Mouse (Mus musculus): ENCODE results near the gene Ubl4b. TPM values are rescaled to one million over a fixed set of nuclear protein-coding genes. Genes with fewer than 3 reads are reported as not detected.

Gene Ubl4b
- polyA plus RNA-seq, 1 experiment from 2014 or later: not detected

- Histone ChIP-seq H3K27ac (replicated peaks) (no peak overlapping the region), H3K36me3 (no peaks in the 10 kb centered on the region), H3K4me2 (no peak overlapping the region), H3K27me3 (replicated peaks) (peaks cover 98% of the 10 kb centered on the region), H3K4me1 (peaks cover 22% of the 10 kb centered on the region), H3K9ac (no peak overlapping the region), H3K4me3 (no peak overlapping the region), H3K9me3 (no peaks in the 10 kb centered on the region)
- no peak for ATAC-seq (ENCODE audit: extremely low read depth, insufficient number of reproducible peaks, low FRiP score, low TSS enrichment)
- 18% methylated on average over 1 of the region's 1 CpGs for WGBS
These were observed 29.0 kb upstream of the Ubl4b start for GRCm38 (mm10) chr3:107583893-107584292.

- 1% methylated on average over 65 of the region's 65 CpGs for WGBS
These were observed 28.2 kb upstream of the Ubl4b start for GRCm38 (mm10) chr3:107582875-107583767.

DNA sequence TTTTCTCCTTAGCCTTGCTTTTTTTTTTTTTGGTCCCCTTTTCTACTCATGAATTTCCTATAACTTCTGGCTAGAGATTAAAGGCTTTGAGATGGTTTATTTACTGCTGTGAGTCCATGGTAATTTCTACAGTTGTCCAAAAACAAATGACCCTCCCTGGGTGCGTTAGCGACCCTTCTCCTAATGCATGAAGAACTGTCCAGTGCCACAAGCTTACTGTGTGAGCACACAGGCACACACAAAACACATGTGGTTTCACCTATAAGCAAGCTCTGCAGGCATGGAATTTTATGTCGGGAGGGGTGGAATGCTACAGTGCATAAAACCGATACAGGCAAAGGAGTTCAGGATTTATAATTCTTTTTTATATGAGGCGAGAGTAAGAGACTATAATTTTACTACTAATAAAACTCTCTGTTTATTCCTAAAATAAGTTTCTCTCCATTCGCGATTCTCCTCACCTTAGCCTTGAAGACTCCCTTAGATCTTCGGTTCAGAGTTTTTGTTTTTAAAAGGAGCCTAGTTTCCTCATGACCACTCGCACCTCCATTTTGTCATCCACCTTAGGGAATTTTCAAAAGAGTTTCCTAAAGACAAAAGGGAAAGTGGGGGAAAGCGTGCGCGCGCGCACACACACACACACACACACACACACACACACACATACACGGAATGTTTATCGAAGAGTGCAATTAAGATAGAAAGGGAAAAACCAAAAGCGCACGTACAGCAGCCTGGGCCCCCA, 27.4 kb upstream of the Ubl4b start:
- peaks cover 29% of the 10 kb centered on the region for H3K4me1 ChIP-seq
- peak overlapping the region; percentile 79 for H3K4me2 ChIP-seq
- WGBS: 3% methylated on average over 18 of the region's 18 CpGs
- H3K36me3 ChIP-seq: no peaks in the 10 kb centered on the region
- H3K4me3 ChIP-seq: peak overlapping the region; percentile 50
- no peak for ATAC-seq (ENCODE audit: extremely low read depth, insufficient number of reproducible peaks, low FRiP score, low TSS enrichment)
- H3K9ac ChIP-seq: peak overlapping the region; percentile 67
- H3K27me3 ChIP-seq (replicated peaks): peaks cover 89% of the 10 kb centered on the region
- no peaks in the 10 kb centered on the region for H3K9me3 ChIP-seq
- H3K27ac ChIP-seq (replicated peaks): no peak overlapping the region

More at GRCm38 (mm10) chr3:107582875-107583767, 28.2 kb upstream of the Ubl4b start:
- H3K4me3 ChIP-seq: peak overlapping the region; percentile 50
- H3K27ac ChIP-seq (replicated peaks): no peak overlapping the region
- H3K9ac ChIP-seq: peak overlapping the region; percentile 67
- H3K9me3 ChIP-seq: no peaks in the 10 kb centered on the region
- ATAC-seq (ENCODE audit: extremely low read depth, insufficient number of reproducible peaks, low FRiP score, low TSS enrichment): no peak
- H3K27me3 ChIP-seq (replicated peaks): peaks cover 97% of the 10 kb centered on the region
- H3K36me3 ChIP-seq: no peaks in the 10 kb centered on the region
- H3K4me2 ChIP-seq: peak overlapping the region; percentile 79
- peaks cover 22% of the 10 kb centered on the region for H3K4me1 ChIP-seq

DNA sequence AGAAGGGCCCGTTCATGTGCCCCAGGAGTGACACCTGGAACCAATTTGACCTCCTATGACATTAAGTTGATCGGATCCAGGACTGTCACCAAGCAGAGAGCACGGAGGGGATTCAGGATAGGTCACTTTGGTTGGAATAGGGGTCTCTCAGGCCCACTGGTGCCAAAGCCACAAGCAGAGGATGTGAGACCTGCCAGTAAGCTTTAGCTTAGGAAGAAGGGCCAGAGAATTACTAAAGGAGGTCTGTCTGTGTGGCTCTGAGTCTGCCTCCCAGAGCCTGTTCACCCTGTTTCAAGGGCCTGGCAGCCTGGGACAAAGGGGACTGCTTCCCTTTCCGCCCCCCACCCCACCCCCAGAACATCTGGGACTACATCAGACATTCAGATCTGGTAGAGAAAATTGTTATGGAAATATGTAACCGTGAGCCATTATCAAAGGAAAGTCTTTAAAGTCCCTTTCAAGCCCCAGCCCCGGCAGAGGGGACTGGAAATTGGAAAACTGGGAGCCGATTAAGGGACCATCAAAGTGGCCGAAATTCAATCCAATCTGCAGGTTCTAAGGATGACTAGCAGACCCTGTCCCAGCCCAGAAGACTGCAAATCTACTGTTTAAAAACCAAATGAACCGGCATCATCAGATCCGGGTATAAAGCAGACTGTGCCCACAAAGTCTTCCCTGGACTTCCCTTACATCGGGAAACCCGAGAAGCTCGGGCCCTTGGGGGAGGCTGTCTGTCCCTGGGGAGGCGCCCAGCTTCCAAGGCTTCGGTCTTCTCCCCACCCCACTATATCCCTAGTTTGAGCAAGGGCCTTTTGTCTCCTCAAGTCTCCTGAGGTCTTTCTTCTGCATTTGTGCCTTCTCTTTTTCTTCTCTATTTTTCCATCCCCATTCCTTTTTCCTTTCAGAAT, 26.5 kb upstream of the Ubl4b start:
- ATAC-seq (ENCODE audit: extremely low read depth, insufficient number of reproducible peaks, low FRiP score, low TSS enrichment): no peak
- H3K27me3 ChIP-seq (replicated peaks): peaks cover 79% of the 10 kb centered on the region
- WGBS: 14% methylated on average over 15 of the region's 15 CpGs
- H3K4me1 ChIP-seq: peaks cover 20% of the 10 kb centered on the region
- H3K9ac ChIP-seq: no peak overlapping the region
- no peak overlapping the region for H3K4me3 ChIP-seq
- H3K27ac ChIP-seq (replicated peaks): no peak overlapping the region
- no peaks in the 10 kb centered on the region for H3K36me3 ChIP-seq
- no peak overlapping the region for H3K4me2 ChIP-seq
- H3K9me3 ChIP-seq: no peaks in the 10 kb centered on the region

DNA sequence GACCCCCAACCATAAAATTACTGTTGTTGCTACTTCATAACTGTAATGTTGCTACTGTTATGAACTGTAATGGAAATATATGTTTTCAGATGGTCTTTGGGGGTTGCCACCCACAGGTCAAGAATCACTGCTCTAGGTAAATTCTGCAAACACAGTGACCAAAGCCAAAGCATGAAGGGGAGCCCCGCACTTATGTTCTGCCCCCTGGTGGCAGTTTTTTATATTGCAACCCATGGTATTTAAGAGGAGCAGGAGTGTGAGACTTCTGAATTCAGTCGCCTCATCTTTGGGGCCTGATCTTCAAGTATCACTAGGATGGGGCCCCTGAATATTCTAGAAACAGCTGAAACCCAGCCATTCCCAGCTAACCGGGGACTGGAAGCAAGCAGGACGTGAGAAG, 24.6 kb upstream of the Ubl4b start:
- H3K9ac ChIP-seq: no peak overlapping the region
- no peaks in the 10 kb centered on the region for H3K36me3 ChIP-seq
- 10% methylated on average over 4 of the region's 4 CpGs for WGBS

GRCm38 (mm10) chr3:107577810-107578390, 23.0 kb upstream of the Ubl4b start:
- ATAC-seq (ENCODE audit: extremely low read depth, insufficient number of reproducible peaks, low FRiP score, low TSS enrichment): no peak
- WGBS: 30% methylated on average over 3 of the region's 3 CpGs
- Histone ChIP-seq H3K9me3 (no peaks in the 10 kb centered on the region), H3K9ac (no peak overlapping the region), H3K36me3 (no peaks in the 10 kb centered on the region), H3K4me3 (no peak overlapping the region), H3K27me3 (replicated peaks) (peaks cover 47% of the 10 kb centered on the region), H3K4me2 (no peak overlapping the region), H3K27ac (replicated peaks) (no peak overlapping the region), H3K4me1 (peaks cover 12% of the 10 kb centered on the region)

More for the DNA sequence above, 24.6 kb upstream of the Ubl4b start:
- no peak overlapping the region for H3K27ac ChIP-seq (replicated peaks)
- no peak overlapping the region for H3K4me3 ChIP-seq
- no peak overlapping the region for H3K4me2 ChIP-seq
- H3K9me3 ChIP-seq: no peaks in the 10 kb centered on the region
- no peak for ATAC-seq (ENCODE audit: extremely low read depth, insufficient number of reproducible peaks, low FRiP score, low TSS enrichment)
- H3K27me3 ChIP-seq (replicated peaks): peaks cover 60% of the 10 kb centered on the region
- peaks cover 18% of the 10 kb centered on the region for H3K4me1 ChIP-seq

- no peak overlapping the region for H3K4me2 ChIP-seq
- peaks cover 44% of the 10 kb centered on the region for H3K27me3 ChIP-seq (replicated peaks)
- H3K9me3 ChIP-seq: no peaks in the 10 kb centered on the region
- no peaks in the 10 kb centered on the region for H3K36me3 ChIP-seq
- H3K27ac ChIP-seq (replicated peaks): no peak overlapping the region
- H3K9ac ChIP-seq: no peak overlapping the region
- no peak for ATAC-seq (ENCODE audit: extremely low read depth, insufficient number of reproducible peaks, low FRiP score, low TSS enrichment)
- WGBS: 74% methylated on average over 3 of the region's 3 CpGs
- H3K4me1 ChIP-seq: peaks cover 6% of the 10 kb centered on the region
- H3K4me3 ChIP-seq: no peak overlapping the region
These were observed 21.9 kb upstream of the Ubl4b start for GRCm38 (mm10) chr3:107576807-107577206.

DNA sequence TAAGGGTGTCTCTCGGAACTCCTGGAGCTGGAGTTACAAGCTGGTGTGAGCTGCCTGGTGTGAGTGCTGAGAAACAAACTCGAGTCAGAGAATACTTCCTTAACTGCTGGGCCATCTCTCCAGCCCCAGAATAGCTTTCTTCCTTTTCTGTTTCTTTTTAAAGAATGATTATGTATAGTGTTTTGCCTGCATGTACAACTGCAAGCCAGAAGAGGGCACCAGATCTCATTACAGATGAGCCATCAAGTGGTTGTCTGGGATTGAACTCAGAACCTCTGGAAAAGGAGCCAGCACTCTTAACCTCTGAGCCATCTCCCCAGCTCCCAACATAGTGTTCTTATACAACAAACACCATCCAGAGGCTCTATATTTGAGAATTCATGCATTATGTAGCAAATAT, 16.3 kb upstream of the Ubl4b start:
- H3K4me1 ChIP-seq: peaks cover 33% of the 10 kb centered on the region
- H3K9ac ChIP-seq: no peak overlapping the region
- WGBS: 45% methylated on average over 2 of the region's 2 CpGs
- no peaks in the 10 kb centered on the region for H3K9me3 ChIP-seq
- H3K4me3 ChIP-seq: no peak overlapping the region
- no peaks in the 10 kb centered on the region for H3K36me3 ChIP-seq
- ATAC-seq (ENCODE audit: extremely low read depth, insufficient number of reproducible peaks, low FRiP score, low TSS enrichment): no peak
- H3K27me3 ChIP-seq (replicated peaks): peaks cover 30% of the 10 kb centered on the region
- no peak overlapping the region for H3K4me2 ChIP-seq
- no peak overlapping the region for H3K27ac ChIP-seq (replicated peaks)

DNA sequence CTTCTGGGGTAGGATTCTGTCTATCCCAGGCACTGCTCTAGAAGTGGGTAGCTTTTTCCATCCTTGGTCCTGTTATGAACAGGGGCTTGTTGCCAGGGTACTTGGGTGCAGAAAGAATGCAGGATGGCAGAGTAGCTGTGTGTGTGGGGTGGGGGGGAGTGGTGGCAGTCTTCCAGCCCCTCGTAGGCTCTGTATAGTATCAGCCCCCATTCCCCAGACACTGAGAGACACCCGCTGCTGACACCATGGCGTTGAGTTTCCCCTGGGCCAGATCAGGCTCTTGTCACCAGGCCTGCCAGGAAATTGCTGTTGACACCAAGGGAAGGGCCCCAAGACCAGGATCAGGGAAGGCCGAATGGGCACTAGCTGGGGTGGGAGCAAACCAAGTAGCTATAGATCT, 13.8 kb upstream of the Ubl4b start:
- peak overlapping the region; percentile 44; the same call in 1 of the 2 replicates for H3K27ac ChIP-seq (replicated peaks)
- H3K36me3 ChIP-seq: no peaks in the 10 kb centered on the region
- peak; percentile 11; the same call in 1 of the 2 replicates for ATAC-seq (ENCODE audit: extremely low read depth, insufficient number of reproducible peaks, low FRiP score, low TSS enrichment)
- no peak overlapping the region for H3K4me3 ChIP-seq
- H3K9ac ChIP-seq: no peak overlapping the region
- H3K4me2 ChIP-seq: no peak overlapping the region
- H3K27me3 ChIP-seq (replicated peaks): peaks cover 30% of the 10 kb centered on the region
- no peaks in the 10 kb centered on the region for H3K9me3 ChIP-seq
- 11% methylated on average over 4 of the region's 4 CpGs for WGBS
- peaks cover 57% of the 10 kb centered on the region for H3K4me1 ChIP-seq

GRCm38 (mm10) chr3:107567766-107568165, 12.9 kb upstream of the Ubl4b start:
- Histone ChIP-seq H3K36me3 (no peaks in the 10 kb centered on the region), H3K27ac (replicated peaks) (0 out of 2 replicates have a peak overlapping the region, but pooled peaks have one; percentile 44), H3K27me3 (replicated peaks) (peaks cover 26% of the 10 kb centered on the region), H3K4me3 (no peak overlapping the region), H3K9ac (no peak overlapping the region), H3K9me3 (no peaks in the 10 kb centered on the region), H3K4me1 (peaks cover 66% of the 10 kb centered on the region), H3K4me2 (no peak overlapping the region)
- 69% methylated on average over 7 of the region's 7 CpGs for whole genome bisulfite sequencing
- ATAC-seq (ENCODE audit: extremely low read depth, insufficient number of reproducible peaks, low FRiP score, low TSS enrichment): no peak
